Mouse (Mus musculus): Measurements from ENCODE around the gene Cacna1c. TPM values are rescaled to one million over a fixed set of nuclear protein-coding genes. Genes with fewer than 3 reads are reported as not detected.

Gene Cacna1c
- polyA plus RNA-seq, 1 experiment from 2014 or later = 9.3 TPM

GRCm38 (mm10) chr6:118994272-118995061, 201.8 kb downstream of the Cacna1c start:
- Histone ChIP-seq H3K27ac (no peak overlapping the region), H3K36me3 (no peaks in the 10 kb centered on the region), H3K4me2 (no peak overlapping the region), H3K9me3 (no peaks in the 10 kb centered on the region), H3K4me1 (peaks cover 6% of the 10 kb centered on the region; the same call in 1 of the 2 replicates), H3K4me3 (no peak overlapping the region), H3K27me3 (no peaks in the 10 kb centered on the region), H3K9ac (no peak overlapping the region)
- no peak for ATAC-seq (ENCODE audit: insufficient number of reproducible peaks, insufficient read depth, low FRiP score, low TSS enrichment, low read depth)
- WGBS = 86% methylated on average over 9 of the region's 9 CpGs

GRCm38 (mm10) chr6:118992391-118992790, 203.8 kb downstream of the Cacna1c start:
- no peak overlapping the region for H3K4me2 ChIP-seq
- no peaks in the 10 kb centered on the region for H3K36me3 ChIP-seq
- H3K9ac ChIP-seq = no peak overlapping the region
- no peak for ATAC-seq (ENCODE audit: insufficient number of reproducible peaks, insufficient read depth, low FRiP score, low TSS enrichment, low read depth)
- H3K4me3 ChIP-seq = no peak overlapping the region
- 73% methylated on average over 6 of the region's 6 CpGs for WGBS
- H3K9me3 ChIP-seq = no peaks in the 10 kb centered on the region
- peaks cover 6% of the 10 kb centered on the region; the same call in 1 of the 2 replicates for H3K4me1 ChIP-seq
- no peaks in the 10 kb centered on the region for H3K27me3 ChIP-seq
- no peak overlapping the region for H3K27ac ChIP-seq

GRCm38 (mm10) chr6:118989999-118990776, 206.0 kb downstream of the Cacna1c start:
- Histone ChIP-seq H3K9ac (no peak overlapping the region), H3K27ac (no peak overlapping the region), H3K27me3 (no peaks in the 10 kb centered on the region), H3K36me3 (no peaks in the 10 kb centered on the region), H3K4me1 (peaks cover 8% of the 10 kb centered on the region), H3K4me3 (no peak overlapping the region), H3K9me3 (no peaks in the 10 kb centered on the region), H3K4me2 (no peak overlapping the region)
- 76% methylated on average over 9 of the region's 9 CpGs for WGBS
- ATAC-seq (ENCODE audit: insufficient number of reproducible peaks, insufficient read depth, low FRiP score, low TSS enrichment, low read depth) = no peak

- Histone ChIP-seq H3K36me3 (no peaks in the 10 kb centered on the region), H3K27me3 (no peaks in the 10 kb centered on the region), H3K9me3 (no peaks in the 10 kb centered on the region), H3K4me3 (no peak overlapping the region), H3K4me1 (peaks cover 28% of the 10 kb centered on the region), H3K9ac (no peak overlapping the region), H3K4me2 (0 out of 2 replicates have a peak overlapping the region, but pooled peaks have one; percentile 2), H3K27ac (peak overlapping the region; percentile 48)
- WGBS = 28% methylated on average over 11 of the region's 11 CpGs
- no peak for ATAC-seq (ENCODE audit: insufficient number of reproducible peaks, insufficient read depth, low FRiP score, low TSS enrichment, low read depth)
These were observed 211.9 kb downstream of the Cacna1c start for GRCm38 (mm10) chr6:118984181-118984901.

- no peak overlapping the region for H3K4me3 ChIP-seq
- H3K9me3 ChIP-seq = no peaks in the 10 kb centered on the region
- H3K4me2 ChIP-seq = no peak overlapping the region
- H3K27me3 ChIP-seq = no peaks in the 10 kb centered on the region
- WGBS = 80% methylated on average over 8 of the region's 8 CpGs
- no peak for ATAC-seq (ENCODE audit: insufficient number of reproducible peaks, insufficient read depth, low FRiP score, low TSS enrichment, low read depth)
- peak overlapping the region; percentile 48 for H3K27ac ChIP-seq
- H3K9ac ChIP-seq = no peak overlapping the region
- H3K4me1 ChIP-seq = peaks cover 29% of the 10 kb centered on the region
- no peaks in the 10 kb centered on the region for H3K36me3 ChIP-seq
These were observed 212.7 kb downstream of the Cacna1c start for GRCm38 (mm10) chr6:118983471-118984040.

- H3K27me3 ChIP-seq = no peaks in the 10 kb centered on the region
- no peak overlapping the region for H3K4me2 ChIP-seq
- no peaks in the 10 kb centered on the region for H3K36me3 ChIP-seq
- WGBS = 49% methylated on average over 12 of the region's 12 CpGs
- no peaks in the 10 kb centered on the region for H3K9me3 ChIP-seq
- peaks cover 42% of the 10 kb centered on the region for H3K4me1 ChIP-seq
- no peak overlapping the region for H3K4me3 ChIP-seq
- ATAC-seq (ENCODE audit: insufficient number of reproducible peaks, insufficient read depth, low FRiP score, low TSS enrichment, low read depth) = no peak
- H3K27ac ChIP-seq = peak overlapping the region; percentile 28; the same call in 1 of the 2 replicates
- no peak overlapping the region for H3K9ac ChIP-seq
These were observed 216.0 kb downstream of the Cacna1c start for GRCm38 (mm10) chr6:118980265-118980664.

- WGBS = 50% methylated on average over 10 of the region's 10 CpGs
- Histone ChIP-seq H3K9me3 (no peaks in the 10 kb centered on the region), H3K4me2 (no peak overlapping the region), H3K27ac (no peak overlapping the region), H3K4me3 (no peak overlapping the region), H3K9ac (no peak overlapping the region), H3K4me1 (peaks cover 19% of the 10 kb centered on the region), H3K27me3 (no peaks in the 10 kb centered on the region), H3K36me3 (no peaks in the 10 kb centered on the region)
- ATAC-seq (ENCODE audit: insufficient number of reproducible peaks, insufficient read depth, low FRiP score, low TSS enrichment, low read depth) = no peak; the same call in 1 of the 2 replicates
These were observed 218.6 kb downstream of the Cacna1c start for GRCm38 (mm10) chr6:118977443-118978271.

- Histone ChIP-seq H3K9me3 (no peaks in the 10 kb centered on the region), H3K27me3 (no peaks in the 10 kb centered on the region), H3K36me3 (no peaks in the 10 kb centered on the region), H3K4me3 (no peak overlapping the region), H3K4me2 (no peak overlapping the region), H3K9ac (no peak overlapping the region), H3K4me1 (peaks cover 18% of the 10 kb centered on the region), H3K27ac (no peak overlapping the region)
- no peak for ATAC-seq (ENCODE audit: insufficient number of reproducible peaks, insufficient read depth, low FRiP score, low TSS enrichment, low read depth)
- WGBS = 87% methylated on average over 14 of the region's 14 CpGs
These were observed 219.6 kb downstream of the Cacna1c start for GRCm38 (mm10) chr6:118976617-118977016.

- no peak overlapping the region for H3K4me2 ChIP-seq
- H3K9me3 ChIP-seq = no peaks in the 10 kb centered on the region
- H3K27me3 ChIP-seq = no peaks in the 10 kb centered on the region
- no peak overlapping the region for H3K4me3 ChIP-seq
- no peak overlapping the region for H3K9ac ChIP-seq
- no peaks in the 10 kb centered on the region for H3K36me3 ChIP-seq
- WGBS = 61% methylated on average over 9 of the region's 10 CpGs
- ATAC-seq (ENCODE audit: insufficient number of reproducible peaks, insufficient read depth, low FRiP score, low TSS enrichment, low read depth) = no peak
- no peak overlapping the region for H3K27ac ChIP-seq
- no peaks in the 10 kb centered on the region for H3K4me1 ChIP-seq
These were observed 224.2 kb downstream of the Cacna1c start for GRCm38 (mm10) chr6:118971844-118972531.

GRCm38 (mm10) chr6:118968776-118969175, 227.4 kb downstream of the Cacna1c start:
- ATAC-seq (ENCODE audit: insufficient number of reproducible peaks, insufficient read depth, low FRiP score, low TSS enrichment, low read depth) = no peak
- no peak overlapping the region for H3K4me3 ChIP-seq
- H3K27ac ChIP-seq = no peak overlapping the region
- H3K9ac ChIP-seq = no peak overlapping the region
- H3K9me3 ChIP-seq = no peaks in the 10 kb centered on the region
- WGBS = 87% methylated on average over 4 of the region's 4 CpGs
- 0 out of 2 replicates have a peak, but pooled peaks cover 6% of the 10 kb centered on the region for H3K4me1 ChIP-seq
- H3K36me3 ChIP-seq = no peaks in the 10 kb centered on the region
- H3K27me3 ChIP-seq = no peaks in the 10 kb centered on the region
- no peak overlapping the region for H3K4me2 ChIP-seq

All from embryonic facial prominence, embryonic 13.5 days (tissue).